Mouse (Mus musculus): Measurements from ENCODE around the gene Gm44579. TPM values are rescaled to one million over a fixed set of nuclear protein-coding genes. Genes with fewer than 3 reads are reported as not detected.

Gene Gm44579
- polyA plus RNA-seq (2016; fragmentation: Nextera tagmentation; extraction: Ambion mirVana) = not detected in 2 replicates

DNA sequence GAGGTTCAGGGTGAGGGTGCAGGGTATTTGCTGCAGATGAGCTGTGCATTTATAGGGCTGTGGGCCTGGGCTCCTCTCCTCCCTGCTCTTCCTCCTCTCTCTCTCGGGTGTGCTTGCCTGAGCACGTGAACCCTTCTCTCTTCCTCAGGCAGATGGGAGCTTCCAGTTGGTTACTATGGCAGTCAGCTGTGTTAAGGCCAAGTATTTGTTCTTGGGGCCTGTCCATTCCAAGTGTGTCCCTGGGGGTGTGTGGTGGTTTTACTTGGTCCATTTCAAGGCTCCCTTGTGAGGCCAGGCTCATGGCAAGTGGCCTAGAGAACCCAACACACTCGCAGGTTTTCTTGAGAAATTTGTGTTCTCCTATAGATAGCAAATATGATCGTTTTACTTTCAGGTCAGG is at the start of gene Gm44579, which contains the start of gene Olfr287:
Gene Gm44579 (minus strand): TSS at position 101 of the 400 bp plus-strand sequence.
Gene Olfr287 (minus strand): TSS at position 180 of the 400 bp plus-strand sequence.
- no peaks in the 10 kb centered on the region for H3K4me1 ChIP-seq
- H3K9ac ChIP-seq = no peak within 1 kb of the TSS
- no peak for ATAC-seq (ENCODE audit: insufficient number of reproducible peaks, insufficient read depth, low FRiP score, low TSS enrichment)
- H3K4me3 ChIP-seq = no peak within 1 kb of the TSS
- H3K4me2 ChIP-seq (replicated peaks) = no peak within 1 kb of the TSS
- 68% methylated on average over 4 of the region's 4 CpGs for WGBS
- H3K27me3 ChIP-seq = no peaks in the 10 kb centered on the region
- no peaks in the 10 kb centered on the region for H3K36me3 ChIP-seq
- no peaks in the 10 kb centered on the region for H3K9me3 ChIP-seq
- H3K27ac ChIP-seq = no peak within 1 kb of the TSS

DNA sequence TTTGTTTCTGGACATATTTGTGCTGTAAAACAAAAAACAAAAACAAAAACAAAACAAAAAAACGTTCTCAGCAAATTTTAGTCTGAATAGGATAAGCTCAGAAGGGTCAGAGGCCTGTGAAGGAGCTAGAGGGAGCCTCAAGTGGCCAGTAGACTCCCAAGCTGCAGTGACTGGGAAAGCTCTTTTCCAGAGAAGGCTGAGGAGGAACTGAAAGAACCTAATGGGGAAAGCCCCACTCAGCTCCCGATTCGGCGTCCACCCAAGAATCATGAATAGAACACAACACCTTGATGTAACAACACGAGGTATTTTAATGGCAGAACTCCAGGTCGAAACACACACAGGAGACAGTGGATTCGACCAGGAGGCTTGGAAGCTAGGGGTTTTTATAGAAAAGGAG is 37.0 kb upstream of the Gm44579 start:
- H3K4me3 ChIP-seq = no peak overlapping the region

GRCm38 (mm10) chr15:98257193-98257592 is 36.4 kb upstream of the Gm44579 start, which contains the start of gene H1fnt:
H1fnt (minus strand) TSS chr15:98257293.
- no peak for ATAC-seq (ENCODE audit: insufficient number of reproducible peaks, insufficient read depth, low FRiP score, low TSS enrichment)
- no peak within 1 kb of the TSS for H3K9ac ChIP-seq
- no peak within 1 kb of the TSS for H3K4me2 ChIP-seq (replicated peaks)
- no peaks in the 10 kb centered on the region for H3K27me3 ChIP-seq
- no peak within 1 kb of the TSS for H3K27ac ChIP-seq
- WGBS = 77% methylated on average over 8 of the region's 8 CpGs
- H3K9me3 ChIP-seq = no peaks in the 10 kb centered on the region
- H3K4me1 ChIP-seq = no peaks in the 10 kb centered on the region
- H3K4me3 ChIP-seq = no peak within 1 kb of the TSS
- H3K36me3 ChIP-seq = no peaks in the 10 kb centered on the region

More for the DNA sequence above, 37.0 kb upstream of the Gm44579 start:
- H3K4me2 ChIP-seq (replicated peaks) = no peak overlapping the region
- H3K27me3 ChIP-seq = no peaks in the 10 kb centered on the region
- H3K36me3 ChIP-seq = no peaks in the 10 kb centered on the region
- H3K9me3 ChIP-seq = no peaks in the 10 kb centered on the region
- no peak overlapping the region for H3K27ac ChIP-seq
- ATAC-seq (ENCODE audit: insufficient number of reproducible peaks, insufficient read depth, low FRiP score, low TSS enrichment) = no peak
- no peaks in the 10 kb centered on the region for H3K4me1 ChIP-seq
- H3K9ac ChIP-seq = no peak overlapping the region
- 84% methylated on average over 7 of the region's 7 CpGs for WGBS

DNA sequence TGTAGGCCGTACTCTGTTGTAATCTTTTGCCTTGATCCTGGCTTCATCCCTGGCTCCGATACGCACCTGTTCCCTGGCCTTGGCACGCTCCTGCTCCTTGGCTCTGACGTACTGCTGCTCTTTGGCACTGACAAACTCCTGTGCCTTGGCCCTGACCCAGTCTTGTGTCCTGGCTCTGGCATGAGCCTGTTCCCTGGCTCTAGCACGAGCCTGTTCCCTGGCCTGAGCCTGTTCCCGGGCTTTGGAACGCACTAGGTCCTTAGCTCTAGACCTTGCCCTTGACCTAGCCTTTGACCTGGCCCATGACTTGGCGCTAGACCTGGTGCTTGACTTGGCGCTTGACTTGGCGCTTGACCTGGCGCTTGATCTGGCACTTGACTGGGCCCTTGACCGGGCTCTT is 35.5 kb upstream of the Gm44579 start:
- 95% methylated on average over 13 of the region's 13 CpGs for WGBS
- no peak overlapping the region for H3K4me3 ChIP-seq
- no peaks in the 10 kb centered on the region for H3K9me3 ChIP-seq
- H3K27me3 ChIP-seq = no peaks in the 10 kb centered on the region
- H3K4me2 ChIP-seq (replicated peaks) = no peak overlapping the region
- H3K4me1 ChIP-seq = no peaks in the 10 kb centered on the region
- H3K9ac ChIP-seq = no peak overlapping the region
- no peaks in the 10 kb centered on the region for H3K36me3 ChIP-seq
- no peak for ATAC-seq (ENCODE audit: insufficient number of reproducible peaks, insufficient read depth, low FRiP score, low TSS enrichment)
- no peak overlapping the region for H3K27ac ChIP-seq

DNA sequence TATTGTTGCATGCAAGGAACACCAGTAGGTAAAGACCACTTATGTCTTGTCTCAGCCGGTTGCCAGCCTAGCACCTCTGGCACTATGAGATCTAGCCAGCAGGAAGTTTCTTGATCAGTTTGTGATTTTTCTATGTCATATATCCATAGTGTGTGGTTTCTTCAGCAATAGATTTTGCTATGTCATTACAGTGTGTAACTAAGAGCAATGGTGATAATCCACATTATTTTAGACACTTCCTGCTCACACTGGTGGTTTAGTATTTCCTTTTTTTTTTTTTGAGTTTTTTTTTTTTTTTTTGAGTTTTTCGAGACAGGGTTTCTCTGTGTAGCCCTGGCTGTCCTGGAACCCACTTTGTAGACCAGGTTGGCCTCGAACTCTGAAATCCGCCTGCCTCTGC is 14.7 kb upstream of the Gm44579 start:
- no peaks in the 10 kb centered on the region for H3K4me1 ChIP-seq
- H3K9ac ChIP-seq = no peak overlapping the region
- no peak overlapping the region for H3K27ac ChIP-seq
- peaks cover 6% of the 10 kb centered on the region; the same call in 1 of the 2 replicates for H3K27me3 ChIP-seq
- 94% methylated on average over 4 of the region's 4 CpGs for WGBS
- no peak overlapping the region for H3K4me2 ChIP-seq (replicated peaks)
- ATAC-seq (ENCODE audit: insufficient number of reproducible peaks, insufficient read depth, low FRiP score, low TSS enrichment) = no peak
- no peak overlapping the region for H3K4me3 ChIP-seq
- no peaks in the 10 kb centered on the region for H3K9me3 ChIP-seq
- H3K36me3 ChIP-seq = no peaks in the 10 kb centered on the region

- peaks cover 6% of the 10 kb centered on the region; the same call in 1 of the 2 replicates for H3K27me3 ChIP-seq
- H3K9me3 ChIP-seq = no peaks in the 10 kb centered on the region
- H3K4me1 ChIP-seq = no peaks in the 10 kb centered on the region
- no peak within 1 kb of the TSS for H3K4me2 ChIP-seq (replicated peaks)
- ATAC-seq (ENCODE audit: insufficient number of reproducible peaks, insufficient read depth, low FRiP score, low TSS enrichment) = no peak
- H3K27ac ChIP-seq = no peak within 1 kb of the TSS
- no peak within 1 kb of the TSS for H3K9ac ChIP-seq
- H3K36me3 ChIP-seq = no peaks in the 10 kb centered on the region
- H3K4me3 ChIP-seq = no peak within 1 kb of the TSS
- WGBS = 87% methylated on average over 4 of the region's 4 CpGs
Observed at GRCm38 (mm10) chr15:98234350-98234749, 13.6 kb upstream of the Gm44579 start, which contains the start of gene Olfr286. Olfr286 (minus strand) TSS chr15:98234450.

DNA sequence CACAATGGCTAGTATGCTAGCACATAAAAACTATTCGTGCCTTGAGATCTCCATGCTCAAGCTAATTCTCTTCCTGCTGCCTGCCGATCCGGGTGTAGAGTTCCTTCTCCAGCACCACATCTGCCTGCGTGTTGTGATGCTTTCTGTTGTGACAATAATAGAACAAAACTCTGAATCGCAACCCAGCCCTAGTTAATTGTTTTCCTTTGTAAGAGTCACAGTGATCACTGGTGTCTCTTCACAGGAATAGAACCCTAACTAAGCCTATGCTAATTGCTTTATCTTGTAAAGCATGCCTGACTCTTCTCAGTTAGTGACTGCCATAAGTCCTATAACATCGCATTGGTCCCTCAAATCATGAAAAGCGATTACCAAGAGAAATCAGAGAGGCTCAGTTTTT is 5.3 kb upstream of the Gm44579 start:
- Histone ChIP-seq H3K36me3 (no peaks in the 10 kb centered on the region), H3K27ac (no peak overlapping the region), H3K9me3 (no peaks in the 10 kb centered on the region), H3K4me1 (no peaks in the 10 kb centered on the region), H3K4me3 (no peak overlapping the region), H3K4me2 (replicated peaks) (no peak overlapping the region), H3K27me3 (no peaks in the 10 kb centered on the region), H3K9ac (no peak overlapping the region)
- WGBS = 69% methylated on average over 7 of the region's 7 CpGs
- ATAC-seq (ENCODE audit: insufficient number of reproducible peaks, insufficient read depth, low FRiP score, low TSS enrichment) = no peak

- Histone ChIP-seq H3K9ac (no peak overlapping the region), H3K4me2 (replicated peaks) (no peak overlapping the region), H3K9me3 (no peaks in the 10 kb centered on the region), H3K36me3 (no peaks in the 10 kb centered on the region), H3K27me3 (no peaks in the 10 kb centered on the region), H3K4me3 (no peak overlapping the region), H3K4me1 (no peaks in the 10 kb centered on the region), H3K27ac (no peak overlapping the region)
- WGBS = 41% methylated on average over 16 of the region's 16 CpGs
- ATAC-seq (ENCODE audit: insufficient number of reproducible peaks, insufficient read depth, low FRiP score, low TSS enrichment) = no peak
Observed at GRCm38 (mm10) chr15:98225610-98226009, 4.8 kb upstream of the Gm44579 start.

GRCm38 (mm10) chr15:98222377-98222776 is 1.6 kb upstream of the Gm44579 start:
- H3K4me1 ChIP-seq = no peaks in the 10 kb centered on the region

DNA sequence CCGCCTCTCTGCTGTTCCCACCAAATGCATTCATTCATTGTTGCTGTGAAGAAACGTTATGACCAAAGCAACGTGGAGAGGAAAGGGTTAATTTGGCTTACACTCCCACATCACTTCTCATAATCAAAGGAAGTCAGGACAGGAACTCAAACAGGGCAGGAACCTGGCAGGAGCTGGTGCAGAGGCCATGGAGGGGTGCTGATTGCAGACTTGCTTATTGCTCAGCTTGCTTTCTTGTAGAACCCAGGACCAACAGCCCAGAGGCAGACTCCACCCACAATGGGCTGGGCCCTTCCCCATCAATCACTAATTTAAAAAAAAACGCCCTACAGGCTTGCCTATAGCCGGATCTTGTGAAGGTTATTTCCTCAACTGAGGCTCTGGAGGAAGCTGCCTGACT is 6.6 kb downstream of the Gm44579 start:
- Histone ChIP-seq H3K27me3 (no peaks in the 10 kb centered on the region), H3K4me1 (no peaks in the 10 kb centered on the region), H3K4me3 (no peak overlapping the region), H3K9ac (no peak overlapping the region), H3K9me3 (no peaks in the 10 kb centered on the region), H3K4me2 (replicated peaks) (no peak overlapping the region), H3K27ac (no peak overlapping the region), H3K36me3 (no peaks in the 10 kb centered on the region)
- ATAC-seq (ENCODE audit: insufficient number of reproducible peaks, insufficient read depth, low FRiP score, low TSS enrichment) = no peak
- 67% methylated on average over 5 of the region's 5 CpGs for WGBS

More at GRCm38 (mm10) chr15:98222377-98222776, 1.6 kb upstream of the Gm44579 start:
- no peaks in the 10 kb centered on the region for H3K27me3 ChIP-seq
- no peaks in the 10 kb centered on the region for H3K9me3 ChIP-seq
- H3K36me3 ChIP-seq = no peaks in the 10 kb centered on the region
- no peak for ATAC-seq (ENCODE audit: insufficient number of reproducible peaks, insufficient read depth, low FRiP score, low TSS enrichment)
- no peak overlapping the region for H3K9ac ChIP-seq
- no peak overlapping the region for H3K4me3 ChIP-seq
- no peak overlapping the region for H3K4me2 ChIP-seq (replicated peaks)
- H3K27ac ChIP-seq = no peak overlapping the region

DNA sequence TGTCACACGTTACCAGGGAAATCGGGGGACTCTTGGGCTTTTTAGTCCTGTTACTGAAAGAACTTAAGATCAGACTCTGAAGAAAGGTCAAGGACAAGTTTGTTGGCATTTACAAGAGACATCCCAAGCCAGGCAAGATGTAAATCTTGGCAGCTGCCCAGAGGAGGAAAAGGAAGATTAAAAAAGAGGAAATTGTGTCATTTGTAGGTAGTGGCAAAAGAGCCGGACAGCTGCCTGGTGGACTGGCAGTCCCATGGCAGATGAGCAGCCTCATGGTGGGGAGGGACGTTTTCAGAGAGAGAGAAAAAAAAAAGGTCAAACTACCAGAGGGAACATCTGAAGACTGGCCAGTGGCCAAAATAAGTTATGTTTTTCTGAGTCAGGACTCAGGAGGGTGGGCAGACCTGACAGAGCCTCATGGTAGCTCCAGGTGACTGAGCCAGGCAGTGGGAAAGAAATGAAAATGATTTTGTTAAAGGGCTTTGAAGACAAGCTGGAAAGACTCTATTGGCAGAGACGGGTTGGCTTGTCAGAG is 7.4 kb downstream of the Gm44579 start:
- Histone ChIP-seq H3K4me1 (no peaks in the 10 kb centered on the region), H3K4me2 (replicated peaks) (no peak overlapping the region), H3K27me3 (no peaks in the 10 kb centered on the region), H3K4me3 (no peak overlapping the region), H3K27ac (no peak overlapping the region), H3K36me3 (no peaks in the 10 kb centered on the region), H3K9me3 (no peaks in the 10 kb centered on the region), H3K9ac (no peak overlapping the region)
- WGBS = 78% methylated on average over 5 of the region's 5 CpGs
- no peak for ATAC-seq (ENCODE audit: insufficient number of reproducible peaks, insufficient read depth, low FRiP score, low TSS enrichment)

- Histone ChIP-seq H3K4me3 (no peak overlapping the region), H3K4me2 (replicated peaks) (no peak overlapping the region), H3K4me1 (no peaks in the 10 kb centered on the region), H3K27me3 (no peaks in the 10 kb centered on the region), H3K36me3 (no peaks in the 10 kb centered on the region), H3K27ac (no peak overlapping the region), H3K9me3 (no peaks in the 10 kb centered on the region), H3K9ac (no peak overlapping the region)
- no peak for ATAC-seq (ENCODE audit: insufficient number of reproducible peaks, insufficient read depth, low FRiP score, low TSS enrichment)
- WGBS = 80% methylated on average over 7 of the region's 7 CpGs
Observed at GRCm38 (mm10) chr15:98209676-98210075, 11.1 kb downstream of the Gm44579 start.

All from embryonic facial prominence, embryonic 12.5 days (tissue).